Mouse (Mus musculus) heart, postnatal 0 days (tissue): ENCODE measurements around the gene Tet3. TPM values are rescaled to one million over a fixed set of nuclear protein-coding genes. Genes with fewer than 3 reads are reported as not detected.
A peak's percentile ranks its signal among the peaks of the same experiment; 100 is the strongest.

Experiments
- ATAC-seq: fragments of 200-750 bp; cut with Nextera tagmentation; 2 replicates; pipeline ENCODE4 v1.8.0; 2017; ENCODE audit warnings: low read depth, moderate number of reproducible peaks, moderate library complexity; ENCODE audit not compliant: insufficient read depth
- DNase-seq: peaks from one replicate; pipeline ENCODE4 v3.0.0-alpha.2; 2016; ENCODE audit warnings: low spot score
- H3K27ac ChIP-seq: fragments of 300-500 bp; sonication (generic); 2 replicates; pipeline ENCODE4 v1.5.1; 2014; ENCODE audit warnings: low read depth, mild to moderate bottlenecking
- H3K27me3 ChIP-seq: fragments of 300-500 bp; sonication (generic); 2 replicates; pipeline ENCODE4 v1.6.1; 2014; ENCODE audit warnings: low read length, mixed read lengths; ENCODE audit not compliant: control insufficient read depth, insufficient read depth
- H3K36me3 ChIP-seq: fragments of 300-500 bp; sonication (generic); replicated peaks from 2 replicates; pipeline ENCODE4 v1.6.1; 2014; ENCODE audit warnings: low read length, mixed read lengths; ENCODE audit not compliant: control insufficient read depth, insufficient read depth
- H3K4me1 ChIP-seq: fragments of 300-500 bp; sonication (generic); 2 replicates; pipeline ENCODE4 v1.6.1; 2014; ENCODE audit warnings: antibody characterized with exemption; ENCODE audit not compliant: control insufficient read depth, insufficient read depth
- H3K4me2 ChIP-seq: fragments of 300-500 bp; sonication (generic); 2 replicates; pipeline ENCODE4 v1.6.1; 2014; ENCODE audit warnings: low read depth, mild to moderate bottlenecking, low read length, moderate library complexity
- H3K4me3 ChIP-seq: fragments of 300-500 bp; sonication (generic); 2 replicates; pipeline ENCODE4 v1.5.1; 2014; ENCODE audit warnings: low read depth, low read length
- H3K9ac ChIP-seq: fragments of 300-500 bp; sonication (generic); replicated peaks from 2 replicates; pipeline ENCODE4 v1.6.1; 2014; ENCODE audit warnings: low read depth, low read length, mixed read lengths
- H3K9me3 ChIP-seq: fragments of 300-500 bp; sonication (generic); replicated peaks from 2 replicates; pipeline ENCODE4 v1.6.1; 2016; ENCODE audit warnings: low read length; ENCODE audit not compliant: control insufficient read depth
- CTCF ChIP-seq: IDR thresholded peaks from 2 replicates; pipeline ENCODE4 v1.5.1; 2016; ENCODE audit warnings: antibody characterized with exemption, control low read depth, low read depth
- EP300 ChIP-seq: IDR thresholded peaks from 2 replicates; pipeline ENCODE4 v1.6.1; 2016; ENCODE audit warnings: antibody characterized with exemption, low read depth
- WGBS: fragments of 180-500 bp; shearing (Covaris S2); extraction: QIAGEN DNeasy Blood & Tissue Kit; methylation state at CpG from one replicate; pipeline ENCODE4 v1.1.7; 2014; 5-methylcytosine and 5-hydroxymethylcytosine counted together
- polyA plus RNA-seq: library from polyadenylated mRNA; unstranded; fragments of >200 nt; fragmentation: Nextera tagmentation; extraction: Ambion mirVana; gene quantifications from 2 replicates; pipeline ENCODE4 v1.2.1, GENCODE M21; 2015
- total RNA-seq: library from RNA; depleted of rRNA; stranded (reverse); fragments of >200 nt; gene quantifications from 2 replicates; pipeline ENCODE4 v1.2.3, GENCODE M21; 2014; ENCODE audit warnings: low replicate concordance

The Tet3 gene
- total and polyA plus RNA-seq, 2 experiments from 2014 or later, result 14.1 to 17.2 TPM

GRCm38 (mm10) chr6:83357436-83357835 lies 101.4 kb downstream of the Tet3 start:
- H3K9ac ChIP-seq, result no peak overlapping the region
- no peaks in the 10 kb centered on the region for H3K4me1 ChIP-seq
- DNase-seq (no peak), ATAC-seq (no peak)
- no peaks in the 10 kb centered on the region for H3K27me3 ChIP-seq
- TF ChIP-seq EP300 (no peak), CTCF (no peak)
- WGBS, result 86% methylated on average over 10 of the region's 10 CpGs
- H3K36me3 ChIP-seq, result peaks cover 63% of the 10 kb centered on the region
- no peak overlapping the region for H3K27ac ChIP-seq
- H3K9me3 ChIP-seq, result no peaks in the 10 kb centered on the region
- H3K4me3 ChIP-seq, result no peak overlapping the region
- no peak overlapping the region for H3K4me2 ChIP-seq

- H3K36me3 ChIP-seq, result peaks cover 67% of the 10 kb centered on the region
- no peaks in the 10 kb centered on the region for H3K4me1 ChIP-seq
- WGBS, result 19% methylated on average over 7 of the region's 7 CpGs
- no peak overlapping the region for H3K4me3 ChIP-seq
- no peak overlapping the region for H3K27ac ChIP-seq
- ATAC-seq (peak; percentile 77), DNase-seq (peak; percentile 79)
- H3K9me3 ChIP-seq, result no peaks in the 10 kb centered on the region
- H3K9ac ChIP-seq, result no peak overlapping the region
- no peaks in the 10 kb centered on the region for H3K27me3 ChIP-seq
- no peak overlapping the region for H3K4me2 ChIP-seq
- TF ChIP-seq EP300 (no peak), CTCF (peak; percentile 98)
These were observed 102.2 kb downstream of the Tet3 start for GRCm38 (mm10) chr6:83356569-83357138.

- Histone ChIP-seq H3K9ac (no peak overlapping the region), H3K36me3 (peaks cover 67% of the 10 kb centered on the region), H3K4me1 (no peaks in the 10 kb centered on the region; the same call in 1 of the 2 replicates), H3K4me2 (no peak overlapping the region), H3K27me3 (no peaks in the 10 kb centered on the region), H3K9me3 (no peaks in the 10 kb centered on the region), H3K4me3 (no peak overlapping the region), H3K27ac (no peak overlapping the region)
- DNase-seq (no peak), ATAC-seq (no peak)
- TF ChIP-seq CTCF (no peak), EP300 (no peak)
- WGBS, result 81% methylated on average over 9 of the region's 9 CpGs
These were observed 103.8 kb downstream of the Tet3 start for GRCm38 (mm10) chr6:83354856-83355781.

GRCm38 (mm10) chr6:83352666-83353410 lies 106.0 kb downstream of the Tet3 start:
- no peak overlapping the region for H3K4me2 ChIP-seq
- no peak for TF ChIP-seq EP300
- TF ChIP-seq CTCF, result no peak
- no peaks in the 10 kb centered on the region; the same call in 1 of the 2 replicates for H3K4me1 ChIP-seq
- H3K36me3 ChIP-seq, result peaks cover 44% of the 10 kb centered on the region
- no peaks in the 10 kb centered on the region for H3K27me3 ChIP-seq
- no peaks in the 10 kb centered on the region for H3K9me3 ChIP-seq
- H3K4me3 ChIP-seq, result no peak overlapping the region
- 94% methylated on average over 22 of the region's 24 CpGs for WGBS
- H3K9ac ChIP-seq, result no peak overlapping the region
- H3K27ac ChIP-seq, result no peak overlapping the region
- ATAC-seq (no peak), DNase-seq (no peak)

- no peak overlapping the region for H3K27ac ChIP-seq
- TF ChIP-seq EP300 (no peak), CTCF (no peak)
- H3K27me3 ChIP-seq, result no peaks in the 10 kb centered on the region
- no peaks in the 10 kb centered on the region; the same call in 1 of the 2 replicates for H3K4me1 ChIP-seq
- DNase-seq (no peak), ATAC-seq (no peak)
- no peak overlapping the region for H3K4me3 ChIP-seq
- H3K9me3 ChIP-seq, result no peaks in the 10 kb centered on the region
- no peak overlapping the region for H3K9ac ChIP-seq
- H3K36me3 ChIP-seq, result peaks cover 42% of the 10 kb centered on the region
- WGBS, result 80% methylated on average over 7 of the region's 7 CpGs
- H3K4me2 ChIP-seq, result no peak overlapping the region
These were observed 107.3 kb downstream of the Tet3 start for GRCm38 (mm10) chr6:83351490-83352160.
